Mouse (Mus musculus): ENCODE measurements around the gene Phf20. TPM values are rescaled to one million over a fixed set of nuclear protein-coding genes. Genes with fewer than 3 reads are reported as not detected.
"Not testable (repeated sequence)": the region's sequence is repeated elsewhere in the genome, so short reads cannot be mapped to it uniquely, and the experiment has no call there.

Gene Phf20
- polyA plus RNA-seq, 1 experiment from 2014 or later, result 63.8 TPM

- Histone ChIP-seq H3K4me2 (ENCODE audit: low read length) (peak overlapping the region; percentile 69), H3K9me3 (replicated peaks; ENCODE audit: low read length) (no peaks in the 10 kb centered on the region), H3K4me3 (replicated peaks; ENCODE audit: low read depth, low read length) (peak overlapping the region; percentile 99), H3K36me3 (ENCODE audit: insufficient read depth, low read length) (peaks cover 28% of the 10 kb centered on the region), H3K9ac (ENCODE audit: low read depth, low read length) (0 out of 2 replicates have a peak overlapping the region, but pooled peaks have one; percentile 9), H3K27me3 (ENCODE audit: insufficient read depth, low read length) (no peaks in the 10 kb centered on the region), H3K4me1 (replicated peaks; ENCODE audit: insufficient read depth, low read length) (peaks cover 4% of the 10 kb centered on the region), H3K27ac (no peak overlapping the region)
- no peak for DNase-seq (ENCODE audit: low spot score)
- no peak for ATAC-seq (replicated peaks; ENCODE audit: low FRiP score, low read depth)
- 42% methylated on average over 7 of the region's 7 CpGs for WGBS
- TF ChIP-seq CTCF (IDR thresholded peaks at IDR 0.05; ENCODE audit: low read depth), result no peak
Measured at GRCm38 (mm10) chr2:156177651-156178050, 18.6 kb upstream of the Phf20 start.

GRCm38 (mm10) chr2:156179046-156179795 lies 17.0 kb upstream of the Phf20 start:
- Histone ChIP-seq H3K27ac (peak overlapping the region; percentile 98), H3K4me1 (replicated peaks; ENCODE audit: insufficient read depth, low read length) (peaks cover 4% of the 10 kb centered on the region), H3K9ac (ENCODE audit: low read depth, low read length) (peak overlapping the region; percentile 100), H3K36me3 (ENCODE audit: insufficient read depth, low read length) (peaks cover 21% of the 10 kb centered on the region), H3K4me2 (ENCODE audit: low read length) (peak overlapping the region; percentile 69), H3K4me3 (replicated peaks; ENCODE audit: low read depth, low read length) (peak overlapping the region; percentile 99), H3K27me3 (ENCODE audit: insufficient read depth, low read length) (no peaks in the 10 kb centered on the region), H3K9me3 (replicated peaks; ENCODE audit: low read length) (no peaks in the 10 kb centered on the region)
- peak; percentile 86 for DNase-seq (ENCODE audit: low spot score)
- ATAC-seq (replicated peaks; ENCODE audit: low FRiP score, low read depth), result peak; percentile 55
- WGBS, result under 1% methylated on average over 47 of the region's 47 CpGs
- TF ChIP-seq CTCF (IDR thresholded peaks at IDR 0.05; ENCODE audit: low read depth), result peak; percentile 10; the same call in 1 of the 2 replicates

GRCm38 (mm10) chr2:156179796-156180093 lies 16.5 kb upstream of the Phf20 start:
- Histone ChIP-seq H3K4me1 (replicated peaks; ENCODE audit: insufficient read depth, low read length) (peaks cover 4% of the 10 kb centered on the region), H3K36me3 (ENCODE audit: insufficient read depth, low read length) (peaks cover 16% of the 10 kb centered on the region), H3K9ac (ENCODE audit: low read depth, low read length) (peak overlapping the region; percentile 100), H3K27me3 (ENCODE audit: insufficient read depth, low read length) (no peaks in the 10 kb centered on the region), H3K4me2 (ENCODE audit: low read length) (no peak overlapping the region), H3K4me3 (replicated peaks; ENCODE audit: low read depth, low read length) (peak overlapping the region; percentile 99), H3K9me3 (replicated peaks; ENCODE audit: low read length) (no peaks in the 10 kb centered on the region), H3K27ac (peak overlapping the region; percentile 98)
- DNase-seq (ENCODE audit: low spot score) (no peak), ATAC-seq (replicated peaks; ENCODE audit: low FRiP score, low read depth) (no peak; the same call in none of the 2 replicates)
- no peak for TF ChIP-seq CTCF (IDR thresholded peaks at IDR 0.05; ENCODE audit: low read depth)
- WGBS, result 1% methylated on average over 35 of the region's 41 CpGs

DNA sequence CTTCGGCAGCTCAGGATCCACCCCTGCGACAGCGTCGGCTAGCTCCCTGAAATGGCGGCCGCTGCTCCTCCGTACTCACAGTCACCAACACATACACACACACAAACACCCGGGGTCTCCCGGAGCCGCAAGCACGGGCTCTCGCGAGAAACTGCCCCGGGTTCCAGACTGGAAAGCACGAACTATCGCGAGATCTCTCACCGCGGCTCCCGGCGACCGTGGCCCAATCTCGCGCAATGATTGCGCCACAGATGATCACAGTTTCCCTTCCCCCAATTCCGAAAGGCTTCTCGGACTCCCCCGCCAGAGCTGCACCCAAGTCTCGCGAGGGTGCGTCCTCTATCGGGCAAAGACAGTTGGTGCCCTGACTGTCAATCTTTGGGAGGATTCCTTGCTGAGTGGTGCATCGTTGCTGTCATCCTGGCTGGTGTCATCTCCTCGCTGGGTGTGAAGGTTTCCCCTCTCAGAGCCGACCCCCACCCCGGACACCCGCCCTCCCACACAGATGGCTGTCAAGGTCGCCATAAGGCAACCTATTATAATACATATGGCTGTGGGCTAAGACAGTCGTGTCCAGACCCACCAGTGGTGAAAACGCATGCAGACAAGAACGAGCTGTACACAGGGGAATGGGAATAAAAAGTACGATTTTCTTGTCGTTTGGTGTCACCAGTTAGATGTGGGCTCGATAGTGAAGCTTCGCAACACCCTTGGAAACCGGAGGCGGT lies 16.0 kb upstream of the Phf20 start, which contains the start of gene Rbm39:
Gene Rbm39, minus strand, starts transcription at position 145 of the 728 bp plus-strand sequence.
- Histone ChIP-seq H3K9me3 (replicated peaks; ENCODE audit: low read length) (no peaks in the 10 kb centered on the region), H3K27ac (peak within 1 kb of the TSS; percentile 98), H3K4me1 (replicated peaks; ENCODE audit: insufficient read depth, low read length) (peaks cover 4% of the 10 kb centered on the region), H3K27me3 (ENCODE audit: insufficient read depth, low read length) (no peaks in the 10 kb centered on the region), H3K4me2 (ENCODE audit: low read length) (peak within 1 kb of the TSS; percentile 69), H3K36me3 (ENCODE audit: insufficient read depth, low read length) (peaks cover 16% of the 10 kb centered on the region), H3K4me3 (replicated peaks; ENCODE audit: low read depth, low read length) (peak within 1 kb of the TSS; percentile 99), H3K9ac (ENCODE audit: low read depth, low read length) (peak within 1 kb of the TSS; percentile 100)
- under 1% methylated on average over 41 of the region's 47 CpGs for WGBS
- TF ChIP-seq CTCF (IDR thresholded peaks at IDR 0.05; ENCODE audit: low read depth), result peak; percentile 59
- ATAC-seq (replicated peaks; ENCODE audit: low FRiP score, low read depth) (peak; percentile 97), DNase-seq (ENCODE audit: low spot score) (peak; percentile 100)

DNA sequence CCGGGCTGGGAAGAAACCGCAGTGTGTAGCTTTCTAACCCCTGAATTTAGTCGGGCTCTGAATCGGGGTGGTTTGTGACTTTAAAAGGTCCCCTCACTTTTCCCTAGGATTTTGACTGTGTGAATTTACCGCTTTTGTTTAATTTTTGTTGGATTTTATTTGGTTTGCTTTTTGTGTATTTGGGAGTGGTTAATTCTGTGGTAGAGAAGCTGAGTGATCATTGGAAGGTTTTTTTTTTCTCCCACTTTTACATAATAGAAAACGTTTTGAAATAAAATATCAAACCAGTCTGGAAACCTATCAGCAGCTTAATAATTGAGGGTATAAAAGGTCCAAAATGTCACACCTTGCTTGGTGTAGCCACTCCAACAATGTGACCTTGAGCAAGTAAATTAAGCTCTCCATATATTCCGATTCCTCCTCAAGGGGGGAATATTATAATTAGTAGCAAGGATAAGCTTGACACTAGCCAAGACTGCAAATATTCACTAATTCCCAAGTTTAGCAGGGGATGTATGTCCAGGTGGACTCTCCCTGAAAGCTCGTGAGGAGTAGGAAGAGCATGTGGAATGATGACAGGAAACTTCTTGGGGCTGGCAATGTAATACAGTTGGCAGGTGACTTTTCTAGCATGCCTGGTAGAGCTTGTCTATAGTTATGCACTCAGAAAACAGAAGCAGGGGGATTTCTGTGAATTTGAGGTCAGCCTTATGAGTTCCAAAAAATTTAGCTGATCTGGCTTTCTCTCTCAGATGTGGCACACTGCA lies 15.3 kb upstream of the Phf20 start:
- Histone ChIP-seq H3K9me3 (replicated peaks; ENCODE audit: low read length) (no peaks in the 10 kb centered on the region), H3K27me3 (ENCODE audit: insufficient read depth, low read length) (no peaks in the 10 kb centered on the region), H3K36me3 (ENCODE audit: insufficient read depth, low read length) (peaks cover 16% of the 10 kb centered on the region), H3K9ac (ENCODE audit: low read depth, low read length) (peak overlapping the region; percentile 67), H3K4me1 (replicated peaks; ENCODE audit: insufficient read depth, low read length) (peaks cover 4% of the 10 kb centered on the region), H3K4me3 (replicated peaks; ENCODE audit: low read depth, low read length) (peak overlapping the region; percentile 99), H3K4me2 (ENCODE audit: low read length) (peak overlapping the region; percentile 57), H3K27ac (peak overlapping the region; percentile 93)
- no peak for TF ChIP-seq CTCF (IDR thresholded peaks at IDR 0.05; ENCODE audit: low read depth)
- no peak for DNase-seq (ENCODE audit: low spot score)
- no peak for ATAC-seq (replicated peaks; ENCODE audit: low FRiP score, low read depth)
- WGBS, result 10% methylated on average over 8 of the region's 8 CpGs

- Histone ChIP-seq H3K27me3 (ENCODE audit: insufficient read depth, low read length) (no peaks in the 10 kb centered on the region), H3K9me3 (replicated peaks; ENCODE audit: low read length) (no peaks in the 10 kb centered on the region), H3K4me1 (replicated peaks; ENCODE audit: insufficient read depth, low read length) (peaks cover 4% of the 10 kb centered on the region), H3K9ac (ENCODE audit: low read depth, low read length) (no peak overlapping the region), H3K27ac (peak overlapping the region; percentile 93; the same call in 1 of the 2 replicates), H3K36me3 (ENCODE audit: insufficient read depth, low read length) (peaks cover 14% of the 10 kb centered on the region), H3K4me3 (replicated peaks; ENCODE audit: low read depth, low read length) (no peak overlapping the region), H3K4me2 (ENCODE audit: low read length) (no peak overlapping the region)
- no peak for ATAC-seq (replicated peaks; ENCODE audit: low FRiP score, low read depth)
- 82% methylated on average over 2 of the region's 2 CpGs for WGBS
- DNase-seq (ENCODE audit: low spot score), result no peak
- no peak for TF ChIP-seq CTCF (IDR thresholded peaks at IDR 0.05; ENCODE audit: low read depth)
Measured at GRCm38 (mm10) chr2:156181592-156181991, 14.7 kb upstream of the Phf20 start.

- not testable (repeated sequence) for H3K4me3 ChIP-seq (replicated peaks; ENCODE audit: low read depth, low read length); DNase-seq (ENCODE audit: low spot score); H3K27me3 ChIP-seq (ENCODE audit: insufficient read depth, low read length); H3K36me3 ChIP-seq (ENCODE audit: insufficient read depth, low read length); H3K9ac ChIP-seq (ENCODE audit: low read depth, low read length); ATAC-seq (replicated peaks; ENCODE audit: low FRiP score, low read depth); H3K4me2 ChIP-seq (ENCODE audit: low read length); H3K9me3 ChIP-seq (replicated peaks; ENCODE audit: low read length); H3K4me1 ChIP-seq (replicated peaks; ENCODE audit: insufficient read depth, low read length); H3K27ac ChIP-seq
- WGBS, result 71% methylated on average over 7 of the region's 7 CpGs
Measured at GRCm38 (mm10) chr2:156189241-156189640, 7.0 kb upstream of the Phf20 start.

Data from kidney, postnatal 0 days (tissue).